Mouse (Mus musculus) mouse trophoblast stem cell (cell line): ENCODE data around the gene Tnks1bp1.

Experiments
- in situ Hi-C, 2 experiments: fragments of 300-500 bp; cut with MseI, MboI; formaldehyde crosslinking; loops; 2 replicates in 1 of 2; 3 replicates in 1 of 2; pipeline ENCODE4 v1.15.1; 2025

Gene Tnks1bp1

DNA sequence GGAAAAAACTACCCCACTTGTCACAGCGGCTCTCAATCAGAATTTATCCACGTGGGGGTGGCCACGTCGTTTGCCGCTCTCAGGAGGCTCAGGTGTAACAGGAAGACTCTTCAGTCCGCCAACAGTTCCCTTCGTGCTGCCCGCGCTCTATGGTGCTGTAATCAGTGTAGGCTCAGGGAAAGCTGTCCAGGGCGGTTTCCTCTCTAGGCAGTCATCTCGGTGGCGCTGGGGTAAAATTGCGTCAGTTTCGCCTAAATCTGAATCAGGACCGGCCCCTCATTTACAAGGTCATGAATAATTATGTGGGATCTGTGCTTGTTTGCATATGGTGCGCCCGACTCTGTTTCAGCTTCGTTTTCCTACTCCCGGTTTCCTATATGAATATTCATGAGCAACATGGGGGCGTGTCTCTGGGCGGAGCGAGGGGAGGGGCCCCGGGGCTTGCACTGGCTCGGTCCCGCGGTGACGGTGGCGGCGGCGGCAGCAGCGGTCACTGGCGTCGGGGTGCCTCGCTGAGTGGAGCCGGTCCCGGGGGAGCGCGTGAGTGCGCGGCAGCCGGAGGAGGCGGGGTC, at the start of gene Tnks1bp1:
Gene Tnks1bp1, plus strand, starts transcription at position 427 of the 572 bp plus-strand sequence.
- in situ Hi-C loops = no loop called here

DNA sequence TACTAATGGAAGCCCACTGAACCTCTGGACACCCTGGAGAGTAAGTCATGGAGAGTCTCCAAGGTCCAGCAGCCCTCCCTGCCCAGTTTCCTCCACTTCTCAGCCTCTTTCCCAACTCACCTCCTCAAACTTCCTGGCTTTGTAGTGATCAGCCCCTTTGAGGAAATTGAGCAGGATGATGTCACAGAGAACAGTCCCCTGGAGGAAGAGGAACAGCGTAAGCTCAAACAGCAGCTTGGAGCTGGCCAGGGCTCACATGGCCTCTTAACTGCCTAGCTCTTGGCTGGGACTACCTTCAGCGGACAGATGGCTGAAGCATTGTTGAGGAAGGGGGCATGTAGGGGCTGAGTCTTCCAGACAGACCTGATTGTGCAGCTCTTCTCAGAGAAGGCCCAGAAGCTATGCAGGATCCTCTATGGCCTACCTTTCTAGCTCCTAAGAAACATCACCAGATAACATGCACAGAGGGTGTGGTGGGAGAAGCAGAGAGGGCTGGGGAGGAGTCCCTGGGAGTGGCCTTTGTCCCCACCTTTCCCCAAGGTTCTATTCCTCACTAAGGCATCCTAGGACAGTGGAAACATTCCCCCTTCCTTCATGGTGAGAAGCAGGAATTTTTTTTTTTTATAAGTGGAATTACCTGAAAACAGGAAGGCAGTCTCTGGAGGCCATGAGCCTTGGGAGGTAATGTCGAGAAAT, 48.2 kb upstream of the Tnks1bp1 start:
- in situ Hi-C loops = loop anchor here in 1 of 2 experiments (10.0 kb wide), 1 partner anchor 105 kb away; no protein-coding TSS in a partner anchor

- in situ Hi-C loops = loop anchor here in 1 of 2 experiments (10.0 kb wide), 1 partner anchor 107 kb away; no protein-coding TSS in a partner anchor
These were observed 46.3 kb upstream of the Tnks1bp1 start for GRCm38 (mm10) chr2:85001497-85001896.

DNA sequence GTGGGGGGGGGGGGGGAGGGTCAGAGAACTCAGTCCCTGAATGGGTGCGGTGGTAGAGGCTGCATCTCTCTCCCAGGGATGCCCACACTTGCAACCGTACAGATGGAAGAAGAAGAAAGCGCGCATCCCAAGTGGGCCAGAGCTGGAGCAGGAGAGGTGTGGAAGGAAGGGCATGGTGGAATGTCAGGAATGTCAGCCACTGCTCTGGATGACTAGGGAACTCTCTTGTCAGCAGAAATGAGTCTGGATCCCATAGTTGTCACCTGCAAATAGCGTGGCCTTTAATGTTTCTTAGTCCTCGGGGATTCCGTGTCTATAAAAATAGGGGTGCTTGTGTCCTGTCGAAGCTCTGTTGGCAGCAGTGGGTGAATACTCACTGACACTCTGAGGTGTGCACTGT, 45.2 kb upstream of the Tnks1bp1 start:
- in situ Hi-C loops = loop anchor here in 1 of 2 experiments (10.0 kb wide), 1 partner anchor 108 kb away; no protein-coding TSS in a partner anchor

GRCm38 (mm10) chr2:85004341-85004740, 43.5 kb upstream of the Tnks1bp1 start:
- in situ Hi-C loops = loop anchor here in 1 of 2 experiments (10.0 kb wide), 1 partner anchor 110 kb away; no protein-coding TSS in a partner anchor

DNA sequence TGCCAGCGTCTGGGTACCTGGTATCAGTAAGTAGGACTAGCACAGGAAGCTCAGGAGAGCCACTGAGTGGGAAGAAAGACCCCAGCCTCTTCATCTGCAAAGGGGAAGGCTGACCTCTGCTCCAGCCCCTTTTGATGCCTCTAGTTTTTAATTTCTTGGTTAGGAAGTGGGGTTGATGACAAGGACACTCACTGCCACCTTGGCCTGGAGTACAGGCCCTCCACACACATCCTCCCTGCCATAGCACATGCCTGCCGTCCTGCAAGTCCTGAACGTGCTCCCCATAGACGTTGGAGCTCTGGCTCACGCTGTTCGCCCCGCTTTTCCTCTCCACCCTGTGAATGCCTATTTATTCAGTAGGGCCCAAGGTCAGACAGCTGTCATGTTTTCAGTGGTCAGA, 41.2 kb upstream of the Tnks1bp1 start:
- in situ Hi-C loops = loop anchor here (5.0 to 10.0 kb wide), 2 partner anchors 44 to 112 kb away; no protein-coding TSS in a partner anchor

GRCm38 (mm10) chr2:85007729-85008128, 40.1 kb upstream of the Tnks1bp1 start:
- in situ Hi-C loops = loop anchor here (5.0 to 10.0 kb wide), 2 partner anchors 45 to 113 kb away; no protein-coding TSS in a partner anchor

- in situ Hi-C loops = loop anchor here (5.0 to 10.0 kb wide), 2 partner anchors 47 to 114 kb away; no protein-coding TSS in a partner anchor
These were observed 38.6 kb upstream of the Tnks1bp1 start for GRCm38 (mm10) chr2:85009212-85009611.

DNA sequence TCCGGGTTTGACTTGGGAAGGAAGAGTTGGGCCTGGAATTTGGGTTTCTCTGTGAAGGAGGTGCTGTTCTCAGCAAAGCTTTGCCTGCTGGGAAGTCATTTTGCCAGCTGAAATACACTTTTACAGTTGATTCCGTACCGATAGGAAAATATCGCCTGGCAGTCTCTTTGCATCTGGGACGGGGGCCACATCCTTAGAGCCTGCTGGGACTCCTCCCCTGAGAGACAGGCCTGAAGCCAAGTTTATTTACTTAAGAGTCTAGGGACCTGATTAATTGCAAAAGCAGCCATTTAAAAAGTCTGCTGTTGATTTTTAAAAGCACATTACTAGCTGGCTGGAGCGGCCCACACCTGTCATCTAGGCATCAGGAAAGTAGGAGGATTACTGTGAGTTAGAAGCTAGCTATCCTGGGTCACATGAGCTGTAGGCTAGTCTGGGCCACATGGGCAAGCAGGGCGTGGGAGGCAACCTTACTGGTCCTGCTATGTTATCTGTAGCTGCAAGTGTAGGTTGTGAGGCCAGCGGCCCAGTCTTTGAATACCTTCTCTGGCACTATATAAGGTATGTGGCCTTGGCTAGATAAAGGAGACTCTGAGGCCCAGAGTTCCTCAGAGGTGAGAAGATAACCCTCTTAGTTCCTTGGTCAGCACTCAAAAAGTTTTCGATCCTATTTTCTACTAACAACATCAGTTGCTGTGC, 35.8 kb upstream of the Tnks1bp1 start:
- in situ Hi-C loops = no loop called here

GRCm38 (mm10) chr2:85012679-85013078, 35.1 kb upstream of the Tnks1bp1 start:
- in situ Hi-C loops = no loop called here

DNA sequence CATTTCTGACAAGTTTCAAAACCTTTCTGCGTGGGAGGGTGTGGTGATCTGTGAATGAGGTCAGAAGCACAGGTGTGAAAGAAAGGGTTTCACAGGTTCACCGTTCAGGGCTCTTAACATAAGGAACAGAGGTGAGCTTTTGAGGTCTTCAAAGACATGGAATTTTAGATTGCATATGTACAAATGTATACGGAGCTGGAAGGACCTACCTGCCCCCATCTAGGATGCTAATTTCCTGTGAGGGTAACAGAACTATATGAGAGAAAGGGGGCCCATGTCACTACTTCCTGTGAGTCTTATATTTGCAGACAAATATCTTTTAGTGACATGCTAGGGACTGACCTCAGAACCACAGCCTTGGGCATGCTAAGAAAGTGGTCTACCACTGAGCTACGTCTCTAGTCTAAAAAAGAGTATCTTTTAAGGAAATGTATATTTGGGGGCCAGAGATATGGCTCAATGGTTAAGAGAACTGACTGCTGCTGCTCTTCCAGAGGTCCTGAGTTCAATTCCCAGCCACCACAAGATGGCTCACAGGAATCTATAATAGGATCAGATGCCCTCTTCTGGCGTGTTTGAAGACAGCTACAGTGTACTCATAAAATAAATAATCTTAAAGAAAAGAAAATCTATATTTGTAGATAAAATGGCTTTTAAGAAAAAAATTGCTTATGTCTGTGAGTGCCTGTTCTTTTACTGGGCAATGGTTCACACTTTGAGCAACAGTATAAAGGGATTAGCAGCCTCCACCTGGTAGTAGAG, 33.8 kb upstream of the Tnks1bp1 start:
- in situ Hi-C loops = no loop called here

DNA sequence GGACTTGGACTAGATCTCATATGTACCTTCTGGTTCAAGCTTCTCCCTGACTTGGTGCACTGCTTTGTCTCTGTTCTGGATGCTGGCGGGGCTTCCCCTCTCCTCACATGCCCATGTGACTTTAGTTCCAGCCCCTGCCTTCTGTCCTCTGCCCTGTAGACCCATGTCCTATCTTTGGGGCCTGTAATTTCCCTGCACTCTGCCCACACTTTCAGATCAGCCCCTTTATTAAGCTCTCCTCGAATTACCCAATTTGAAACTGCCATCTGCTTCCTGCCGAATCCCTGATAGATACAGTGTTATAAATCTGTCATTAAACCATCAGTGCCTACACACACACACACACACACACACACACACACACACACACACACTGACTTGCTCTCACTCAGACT, 33.2 kb upstream of the Tnks1bp1 start:
- in situ Hi-C loops = no loop called here

DNA sequence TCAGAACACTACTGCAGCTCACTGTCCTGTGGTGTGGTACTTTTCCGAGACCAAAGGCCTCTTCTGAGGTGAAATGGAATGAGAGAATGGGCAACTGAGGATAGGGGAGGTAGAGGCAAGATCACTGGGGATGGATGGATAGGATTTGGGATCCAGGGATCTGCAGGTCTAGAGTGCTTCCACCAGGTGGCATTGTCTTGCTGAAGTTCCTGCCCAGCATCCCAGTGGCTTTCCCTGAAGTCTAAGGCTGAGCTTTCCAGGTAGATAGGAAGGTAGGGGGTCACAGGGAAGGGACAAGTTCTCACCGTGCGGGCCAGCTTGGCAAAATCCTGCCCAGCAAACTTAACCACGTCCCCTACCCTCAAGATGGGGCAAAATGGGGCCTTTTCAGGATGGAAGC, 25.8 kb upstream of the Tnks1bp1 start:
- in situ Hi-C loops = no loop called here

DNA sequence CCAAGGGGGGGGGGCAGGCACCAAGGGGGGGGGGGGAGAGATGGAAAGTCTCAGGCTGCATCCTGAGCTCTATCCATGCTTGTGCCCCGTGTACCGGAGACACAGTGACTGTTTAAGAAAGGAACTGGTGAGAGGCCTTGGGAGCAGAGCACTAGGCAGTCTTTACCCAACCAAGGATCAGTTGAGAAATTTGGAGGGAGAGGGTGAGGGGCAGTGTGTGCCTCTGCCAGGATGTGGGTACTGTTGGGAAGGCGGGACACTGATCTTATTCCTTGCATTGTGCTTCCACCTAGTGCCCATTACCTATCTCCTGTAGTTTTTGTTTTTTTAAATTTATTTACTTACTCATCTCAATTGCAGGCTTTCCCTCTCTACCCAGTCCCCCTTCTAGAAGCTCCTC, 21.6 kb upstream of the Tnks1bp1 start:
- in situ Hi-C loops = no loop called here

- in situ Hi-C loops = no loop called here
These were observed 20.5 kb upstream of the Tnks1bp1 start for GRCm38 (mm10) chr2:85027281-85027680.

DNA sequence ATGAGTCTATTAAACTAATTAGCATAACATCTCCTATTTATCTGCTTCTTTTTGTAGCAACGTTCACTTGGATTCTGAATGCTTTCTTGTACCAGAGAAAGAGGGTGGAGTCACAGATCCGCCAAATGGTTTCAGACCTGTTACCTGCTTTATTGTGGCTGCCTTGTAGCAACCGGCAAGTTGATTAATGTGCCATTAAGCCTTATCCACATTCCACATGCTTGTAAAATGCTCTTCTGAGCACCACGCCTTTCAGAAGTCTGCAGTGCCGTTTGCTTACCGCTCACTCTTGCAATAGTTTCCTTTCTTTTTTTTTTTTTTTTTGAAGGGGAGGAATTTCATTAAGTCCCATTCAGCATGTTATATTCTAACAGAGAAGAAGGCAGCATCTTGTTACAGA, 17.9 kb upstream of the Tnks1bp1 start:
- in situ Hi-C loops = no loop called here

- in situ Hi-C loops = no loop called here
These were observed 16.8 kb upstream of the Tnks1bp1 start for GRCm38 (mm10) chr2:85030989-85031388.

DNA sequence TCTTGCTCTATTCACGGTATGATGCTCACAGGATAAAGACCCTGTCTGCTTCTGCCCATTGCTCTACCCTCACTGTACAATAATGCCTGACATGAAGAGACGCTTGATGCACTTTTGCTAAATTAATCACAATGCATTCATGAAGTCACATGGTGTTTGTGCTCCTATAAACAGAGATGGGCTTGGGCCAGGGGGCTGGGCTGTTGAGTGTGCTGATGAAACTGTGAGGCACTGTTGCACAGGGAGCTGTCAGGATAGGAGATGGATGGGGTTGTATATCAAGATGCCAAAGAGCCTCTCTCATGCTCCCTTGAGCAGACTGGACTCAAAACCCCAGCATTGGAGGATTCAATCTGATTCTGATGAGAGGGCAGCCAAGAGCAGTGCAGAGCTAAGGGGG, 14.7 kb upstream of the Tnks1bp1 start:
- in situ Hi-C loops = no loop called here

DNA sequence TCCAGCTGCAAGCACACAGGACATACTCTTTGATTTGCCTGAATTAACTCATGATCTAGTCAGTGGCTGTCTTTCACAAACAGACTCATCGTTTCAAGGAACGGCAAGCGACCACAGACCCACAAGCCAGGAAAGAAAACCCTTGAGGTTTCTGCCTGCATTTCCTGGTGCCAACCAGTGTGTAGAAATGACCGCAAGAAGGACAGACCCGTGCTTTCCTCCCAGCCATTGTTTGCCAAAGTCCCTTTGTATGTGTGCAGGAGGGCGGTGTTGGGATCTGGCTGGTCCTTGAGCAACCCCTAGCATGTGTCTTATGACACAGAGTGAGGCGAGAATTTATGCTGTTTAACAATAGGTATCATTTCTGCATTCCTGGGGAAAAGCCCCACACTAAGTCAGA, 13.7 kb upstream of the Tnks1bp1 start:
- in situ Hi-C loops = no loop called here

DNA sequence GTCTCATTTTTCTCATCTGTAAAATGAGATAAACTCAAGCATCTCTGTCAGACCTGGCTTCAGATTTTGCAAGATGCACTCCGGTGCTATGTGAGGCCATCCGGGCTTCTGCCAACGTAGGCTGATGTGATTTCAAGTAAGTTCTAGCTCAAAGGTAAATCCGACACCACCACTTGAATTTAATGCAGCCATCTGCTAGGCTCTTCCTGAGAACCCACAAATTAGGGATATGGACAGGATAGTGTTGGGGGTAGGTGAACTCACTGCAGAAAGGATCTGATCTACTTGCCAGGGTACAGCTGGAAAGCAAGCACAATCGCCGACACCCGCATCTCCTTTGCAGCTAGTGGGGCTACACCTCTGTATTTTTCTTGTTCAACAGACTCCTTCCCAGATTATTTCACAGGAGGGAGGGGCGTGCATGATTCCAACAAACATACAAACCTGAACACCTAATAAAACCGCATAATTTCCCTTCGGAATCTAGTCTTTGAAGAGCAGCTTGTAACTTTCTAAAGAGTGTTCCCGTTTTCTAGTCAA, 11.2 kb upstream of the Tnks1bp1 start:
- in situ Hi-C loops = no loop called here
